ENCODE assay signal across 12 mouse cellular contexts in genomic region chr1:135195907-135196440, GRCm38 (mm10). TPM values are rescaled to one million over a fixed set of nuclear protein-coding genes. Genes with fewer than 3 reads are reported as not detected.
A peak's percentile ranks its signal among the peaks of the same experiment; 100 is the strongest.
DNase-seq lines count a peak whose midpoint lies in the region; ATAC-seq and TF ChIP-seq lines count a peak whose summit lies in the region.
"Had no signal": no experiment of that assay in that cellular context is flagged by ENCODE, and none has a peak within 500 bp of the region (broad histone marks: within the 10 kb centered on the region; RNA-seq: fewer than 3 reads in every experiment).

No protein-coding gene starts in this region.

- DNase-seq in cerebellum, postnatal 10 days, result peak; percentile 42 to 47
- DNase-seq in liver, adult 2 months (ENCODE audit: extremely low read depth, low read depth, low spot score), result peak; percentile 40
- peak; percentile 89 for DNase-seq in gastrocnemius, adult 2 months
- DNase-seq in midbrain, embryonic 10.5 days (ENCODE audit: low spot score), result no peak
- DNase-seq: liver, embryonic 13.5 days had no signal

- H3K4me3 ChIP-seq in liver, adult 2 months (ENCODE audit: insufficient read depth, low read depth, low read length), result no peak overlapping the region
- no peak overlapping the region for H3K4me3 ChIP-seq in liver, embryonic 12.5 days
- no peak overlapping the region for H3K4me3 ChIP-seq in gastrocnemius, adult 2 months
- no peak overlapping the region for H3K4me3 ChIP-seq in small intestine, adult 2 months (ENCODE audit: low read depth, low read length)
- no peak overlapping the region for H3K4me3 ChIP-seq in midbrain, embryonic 10.5 days
- H3K4me3 ChIP-seq: forebrain, embryonic 15.5 days; liver, embryonic 13.5 days had no signal

- TF ChIP-seq POLR2A in liver, adult 2 months (IDR thresholded peaks at IDR 0.05; ENCODE audit: extremely low read depth, insufficient read depth, low read length), result no peak
- no peak for TF ChIP-seq POLR2A in small intestine, adult 2 months (IDR thresholded peaks at IDR 0.05; ENCODE audit: low read depth, low read length)

- H3K4me1 ChIP-seq in liver, adult 2 months (ENCODE audit: control insufficient read depth, insufficient read depth, low read length), result no peaks in the 10 kb centered on the region
- H3K4me1 ChIP-seq in liver, embryonic 12.5 days, result peaks cover 16% of the 10 kb centered on the region
- H3K4me1 ChIP-seq in small intestine, adult 2 months (ENCODE audit: control insufficient read depth, insufficient read depth, insufficient read length, low read length), result peaks cover 30% of the 10 kb centered on the region
- peaks cover 20% of the 10 kb centered on the region for H3K4me1 ChIP-seq in midbrain, embryonic 10.5 days

- ATAC-seq in cerebellum, adult (ENCODE audit: insufficient number of reproducible peaks, low FRiP score, low TSS enrichment), result no peak
- ATAC-seq in liver, embryonic 12.5 days, result no peak
- ATAC-seq in activated CD4-positive, CD25-positive, alpha-beta regulatory T cell, adult 4 months, result no peak
- ATAC-seq: forebrain, embryonic 15.5 days; hindbrain, embryonic 16.5 days had no signal

- no peak for TF ChIP-seq CTCF in liver, adult 2 months (IDR thresholded peaks at IDR 0.05; ENCODE audit: low read depth, low read length)
- no peak for TF ChIP-seq CTCF in gastrocnemius, adult 2 months (IDR thresholded peaks at IDR 0.05)
- no peak for TF ChIP-seq CTCF in small intestine, adult 2 months (IDR thresholded peaks at IDR 0.05; ENCODE audit: extremely low read depth, insufficient read length, insufficient replicate concordance, low read depth, low read length)

- H3K9me3 ChIP-seq in liver, embryonic 12.5 days (replicated peaks), result no peaks in the 10 kb centered on the region
- H3K9me3 ChIP-seq in midbrain, embryonic 10.5 days (replicated peaks), result no peaks in the 10 kb centered on the region
- H3K9me3 ChIP-seq: forebrain, embryonic 15.5 days; liver, embryonic 13.5 days had no signal

- no peaks in the 10 kb centered on the region for H3K27me3 ChIP-seq in liver, adult 2 months (ENCODE audit: control insufficient read depth, insufficient read depth, low read length)
- no peaks in the 10 kb centered on the region; the same call in 1 of the 2 replicates for H3K27me3 ChIP-seq in liver, embryonic 12.5 days (replicated peaks)
- H3K27me3 ChIP-seq in small intestine, adult 2 months (ENCODE audit: control insufficient read depth, insufficient read depth, low read length), result no peaks in the 10 kb centered on the region
- H3K27me3 ChIP-seq in midbrain, embryonic 10.5 days (ENCODE audit: low read depth, poor library complexity, severe bottlenecking), result 0 out of 2 replicates have a peak, but pooled peaks cover 10% of the 10 kb centered on the region
- H3K27me3 ChIP-seq: forebrain, embryonic 15.5 days had no signal

- no peaks in the 10 kb centered on the region for H3K79me2 ChIP-seq in liver, adult 2 months (ENCODE audit: control insufficient read depth, insufficient read depth, low read length)

- intact Hi-C loops in gastrocnemius, adult 2 months (cut with DNase I), result no loop called here

- 49% methylated on average over 6 of the region's 6 CpGs for WGBS in liver, adult 2 months
- WGBS in liver, embryonic 12.5 days (ENCODE audit: insufficient replicate concordance), result 81% methylated on average over 6 of the region's 6 CpGs
- 33% methylated on average over 6 of the region's 6 CpGs for WGBS in small intestine, adult 2 months
- 82% methylated on average over 6 of the region's 6 CpGs for whole genome bisulfite sequencing in midbrain, embryonic 10.5 days

- H3K36me3 ChIP-seq in liver, adult 2 months (ENCODE audit: control insufficient read depth, insufficient read depth, low read length), result no peaks in the 10 kb centered on the region
- no peaks in the 10 kb centered on the region for H3K36me3 ChIP-seq in liver, embryonic 12.5 days
- no peaks in the 10 kb centered on the region for H3K36me3 ChIP-seq in small intestine, adult 2 months (ENCODE audit: control insufficient read depth, insufficient read depth, low read length)
- H3K36me3 ChIP-seq in midbrain, embryonic 10.5 days, result no peaks in the 10 kb centered on the region
- H3K36me3 ChIP-seq: forebrain, embryonic 15.5 days; liver, embryonic 13.5 days had no signal

- no peak overlapping the region for H3K4me2 ChIP-seq in liver, embryonic 12.5 days
- H3K4me2 ChIP-seq: forebrain, embryonic 15.5 days; liver, embryonic 13.5 days had no signal

- no peak overlapping the region for H3K27ac ChIP-seq in liver, adult 2 months (replicated peaks; ENCODE audit: insufficient read depth, low read depth, low read length)
- H3K27ac ChIP-seq in liver, embryonic 12.5 days, result no peak overlapping the region
- peak overlapping the region; percentile 43; the same call in 1 of the 2 replicates for H3K27ac ChIP-seq in gastrocnemius, adult 2 months
- peak overlapping the region; percentile 59 for H3K27ac ChIP-seq in small intestine, adult 2 months (ENCODE audit: insufficient read depth, low read depth, low read length)
- H3K27ac ChIP-seq in midbrain, embryonic 10.5 days (replicated peaks), result no peak overlapping the region; the same call in 1 of the 2 replicates
- H3K27ac ChIP-seq: forebrain, embryonic 15.5 days; liver, embryonic 13.5 days had no signal

- no peak overlapping the region for H3K9ac ChIP-seq in liver, adult 2 months (ENCODE audit: low read depth, low read length)
- H3K9ac ChIP-seq in liver, embryonic 12.5 days, result no peak overlapping the region
- H3K9ac ChIP-seq: forebrain, embryonic 15.5 days; liver, embryonic 13.5 days had no signal

RNA-seq across cellular contexts. Expression of gene Gpr37l1, which starts 28.5 kb away (rescaled TPM):
- total RNA-seq in liver, adult 2 months (2014; rRNA removed), result 0.07 TPM in 1 of 2 replicates, not detected in the other
- polyA plus RNA-seq in liver, adult 2 months (2012; rRNA removed), result 0.04 TPM in 1 of 2 replicates, not detected in the other
- not detected in 2 replicates for polyA plus RNA-seq in liver, embryonic 12.5 days (2016; fragmentation: Nextera tagmentation; extraction: Ambion mirVana)
- under 1 TPM; 0.38 to 0.56 TPM for total RNA-seq in gastrocnemius, adult 2 months (2021)
- polyA plus RNA-seq in small intestine, adult 2 months (2012; rRNA removed), result 1.9 and 2.2 TPM in 2 replicates
- polyA plus RNA-seq in activated CD4-positive, CD25-positive, alpha-beta regulatory T cell, adult 4 months (2017; shearing (Covaris generic)), result not detected
- not detected in 2 replicates for polyA plus RNA-seq in midbrain, embryonic 10.5 days (2016; fragmentation: Nextera tagmentation; extraction: Ambion mirVana)
- total RNA-seq: megakaryocyte-erythroid progenitor cell, adult 5-6 weeks had no signal
- polyA plus RNA-seq: liver, embryonic 13.5 days had no signal

RNA-seq across cellular contexts. Expression of gene Arl8a, which starts 49.4 kb away (rescaled TPM):
- 3.2 and 5.4 TPM in 2 replicates for total RNA-seq in liver, adult 2 months (2014; rRNA removed)
- 13.1 and 15.2 TPM in 2 replicates for polyA plus RNA-seq in liver, adult 2 months (2012; rRNA removed)
- 15.5 and 15.8 TPM in 2 replicates for polyA plus RNA-seq in liver, embryonic 12.5 days (2016; fragmentation: Nextera tagmentation; extraction: Ambion mirVana)
- 10 to 100 TPM; 16.5 to 17.8 TPM for total RNA-seq in gastrocnemius, adult 2 months (2021)
- polyA plus RNA-seq in small intestine, adult 2 months (2012; rRNA removed), result 31.0 and 82.9 TPM in 2 replicates
- polyA plus RNA-seq in activated CD4-positive, CD25-positive, alpha-beta regulatory T cell, adult 4 months (2017; shearing (Covaris generic)), result 10 to 100 TPM; 10.3 to 10.6 TPM
- 46.5 and 67.6 TPM in 2 replicates for polyA plus RNA-seq in midbrain, embryonic 10.5 days (2016; fragmentation: Nextera tagmentation; extraction: Ambion mirVana)

Comparison
In these comparisons a context has a peak if more than half of its experiments do, and no peak if none do; other contexts are left out.
1. H3K27ac ChIP-seq: peak in gastrocnemius, adult 2 months (single experiment) and small intestine, adult 2 months (single experiment); none in liver, adult 2 months (single experiment), liver, embryonic 12.5 days (single experiment) and midbrain, embryonic 10.5 days (single experiment).